Mouse (Mus musculus) B cell, adult (primary cell): ENCODE measurements around the gene Zfp599. TPM values are rescaled to one million over a fixed set of nuclear protein-coding genes. Genes with fewer than 3 reads are reported as not detected.

Source experiments
- total RNA-seq: library from RNA; stranded (reverse); gene quantifications from 4 replicates; pipeline ENCODE4 v1.2.4, GENCODE M21; 2023; ENCODE audit not compliant: inconsistent age

The Zfp599 gene
- 1.9 to 2.9 TPM (median 2.4 TPM) in 4 replicates for total RNA-seq

GRCm38 (mm10) chr9:22259184-22260091 is at the start of gene Zfp599:
Zfp599 (minus strand) TSS chr9:22259895.

GRCm38 (mm10) chr9:22307156-22307919 is 47.6 kb upstream of the Zfp599 start, which contains the start of gene Zfp810:
Zfp810 (minus strand) TSS chr9:22307648.

GRCm38 (mm10) chr9:22225581-22226388 is 33.9 kb downstream of the Zfp599 start, which contains the start of gene Zfp809:
Zfp809 (plus strand) TSS chr9:22225714.

Other genes starting within 250 kb of the Zfp599 start
- not detected in 4 replicates for gene Elavl3, start 207.9 kb downstream of the Zfp599 start, total RNA-seq
- not detected in 4 replicates for gene Gm49318, start 188.6 kb downstream of the Zfp599 start, total RNA-seq
- 31.9 to 34.7 TPM (median 32.9 TPM) in 4 replicates for gene Zfp653, start 188.5 kb downstream of the Zfp599 start, total RNA-seq
- 18.3 to 23.0 TPM (median 22.1 TPM) in 4 replicates for gene Ecsit, start 174.5 kb downstream of the Zfp599 start, total RNA-seq
- gene Cnn1, start 160.7 kb downstream of the Zfp599 start, total RNA-seq = 0.21 TPM in 1 of 4 replicates, not detected in the others
- gene Elof1, start 142.7 kb downstream of the Zfp599 start, total RNA-seq = 38.1 to 44.9 TPM (median 41.1 TPM) in 4 replicates
- gene Acp5, start 124.2 kb downstream of the Zfp599 start, total RNA-seq = 207 to 275 TPM (median 227 TPM) in 4 replicates
- gene Pigyl, start 103.0 kb downstream of the Zfp599 start, total RNA-seq = 12.8 to 20.2 TPM (median 16.1 TPM) in 4 replicates
- gene Zfp872, start 71.8 kb downstream of the Zfp599 start, total RNA-seq = not detected in 4 replicates
- gene Zfp809, start 34.2 kb downstream of the Zfp599 start, total RNA-seq = 32.3 to 39.4 TPM (median 35.7 TPM) in 4 replicates
- 11.3 to 16.5 TPM (median 12.5 TPM) in 4 replicates for gene Zfp810, start 47.8 kb upstream of the Zfp599 start, total RNA-seq
- gene Anln, start 129.3 kb upstream of the Zfp599 start, total RNA-seq = 1.1 to 3.0 TPM (median 2.1 TPM) in 4 replicates
- gene 9530077C05Rik, start 151.6 kb upstream of the Zfp599 start, total RNA-seq = 1.1 to 1.7 TPM (median 1.4 TPM) in 4 replicates
- not detected in 4 replicates for gene Gm17545, start 194.4 kb upstream of the Zfp599 start, total RNA-seq
- gene Rp9, start 209.8 kb upstream of the Zfp599 start, total RNA-seq = 63.6 to 83.4 TPM (median 72.1 TPM) in 4 replicates
- 21.1 to 28.1 TPM (median 24.8 TPM) in 4 replicates for gene Bbs9, start 215.8 kb upstream of the Zfp599 start, total RNA-seq